Mouse (Mus musculus): ENCODE measurements at regions not wholly inside any gene's neighbourhood (a gene's known extent, or its start where the extent isn't known, plus 50 kb on each side); places are given as distances from the start of the nearest gene placed in this dataset.
A peak's percentile ranks its signal among the peaks of the same experiment; 100 is the strongest.

DNA sequence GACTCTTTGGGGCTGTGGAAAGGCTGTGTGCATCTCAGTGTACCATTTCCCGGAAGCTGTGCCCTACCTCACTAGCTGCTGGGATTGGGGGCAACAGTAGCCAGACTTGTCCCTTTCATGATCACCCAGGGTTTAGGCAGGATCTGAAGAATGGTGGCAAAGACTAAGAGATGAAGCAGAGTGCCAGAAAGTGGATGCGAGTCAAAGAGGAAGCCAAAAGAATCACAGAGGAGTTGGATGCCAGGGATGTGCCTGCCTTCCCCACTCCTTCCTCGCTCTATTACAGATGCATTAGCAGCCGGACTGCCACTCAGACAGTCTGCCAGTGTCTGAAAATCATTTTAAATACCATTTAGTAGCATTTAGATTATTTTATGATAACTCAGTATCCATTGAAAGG, 271.5 kb upstream of the Slc24a2 start:
- TF ChIP-seq CTCF (IDR thresholded peaks at IDR 0.05; ENCODE audit: low read depth, low read length): no peak
- TF ChIP-seq EP300 (IDR thresholded peaks at IDR 0.05; ENCODE audit: insufficient read depth, low read depth, low read length): no peak
- TF ChIP-seq POLR2A (IDR thresholded peaks at IDR 0.05; ENCODE audit: insufficient read depth, low read length): no peak
- no peaks in the 10 kb centered on the region for H3K27me3 ChIP-seq (ENCODE audit: control insufficient read depth, insufficient read depth, low read length, poor library complexity, severe bottlenecking)
- no peak overlapping the region for H3K4me3 ChIP-seq (ENCODE audit: low read depth, low read length)
- H3K36me3 ChIP-seq (ENCODE audit: control insufficient read depth, insufficient read depth, low read length, poor library complexity, severe bottlenecking): no peaks in the 10 kb centered on the region
- H3K4me1 ChIP-seq (ENCODE audit: control insufficient read depth, insufficient read depth, low read length): no peaks in the 10 kb centered on the region
- H3K9ac ChIP-seq (ENCODE audit: low read depth, poor library complexity, severe bottlenecking): no peak overlapping the region
- no peak overlapping the region for H3K27ac ChIP-seq (ENCODE audit: insufficient read depth, low read length)
- no peaks in the 10 kb centered on the region for H3K9me3 ChIP-seq (replicated peaks; ENCODE audit: control insufficient read depth, insufficient read depth, low read length, poor library complexity, severe bottlenecking)

GRCm38 (mm10) chr4:87500441-87500840, 270.2 kb upstream of the Slc24a2 start:
- no peak for TF ChIP-seq CTCF (IDR thresholded peaks at IDR 0.05; ENCODE audit: low read depth, low read length)
- TF ChIP-seq POLR2A (IDR thresholded peaks at IDR 0.05; ENCODE audit: insufficient read depth, low read length): no peak
- TF ChIP-seq EP300 (IDR thresholded peaks at IDR 0.05; ENCODE audit: insufficient read depth, low read depth, low read length): no peak

GRCm38 (mm10) chr4:87487798-87488197, 257.5 kb upstream of the Slc24a2 start:
- Histone ChIP-seq H3K9ac (ENCODE audit: low read depth, poor library complexity, severe bottlenecking) (no peak overlapping the region), H3K9me3 (replicated peaks; ENCODE audit: control insufficient read depth, insufficient read depth, low read length, poor library complexity, severe bottlenecking) (no peaks in the 10 kb centered on the region), H3K27ac (ENCODE audit: insufficient read depth, low read length) (no peak overlapping the region), H3K27me3 (ENCODE audit: control insufficient read depth, insufficient read depth, low read length, poor library complexity, severe bottlenecking) (no peaks in the 10 kb centered on the region), H3K4me3 (ENCODE audit: low read depth, low read length) (no peak overlapping the region), H3K4me1 (ENCODE audit: control insufficient read depth, insufficient read depth, low read length) (no peaks in the 10 kb centered on the region), H3K36me3 (ENCODE audit: control insufficient read depth, insufficient read depth, low read length, poor library complexity, severe bottlenecking) (no peaks in the 10 kb centered on the region)
- TF ChIP-seq EP300 (IDR thresholded peaks at IDR 0.05; ENCODE audit: insufficient read depth, low read depth, low read length) (no peak), POLR2A (IDR thresholded peaks at IDR 0.05; ENCODE audit: insufficient read depth, low read length) (no peak), CTCF (IDR thresholded peaks at IDR 0.05; ENCODE audit: low read depth, low read length) (no peak)

More at GRCm38 (mm10) chr4:87500441-87500840, 270.2 kb upstream of the Slc24a2 start:
- H3K4me3 ChIP-seq (ENCODE audit: low read depth, low read length): no peak overlapping the region
- no peaks in the 10 kb centered on the region for H3K27me3 ChIP-seq (ENCODE audit: control insufficient read depth, insufficient read depth, low read length, poor library complexity, severe bottlenecking)
- H3K36me3 ChIP-seq (ENCODE audit: control insufficient read depth, insufficient read depth, low read length, poor library complexity, severe bottlenecking): no peaks in the 10 kb centered on the region
- H3K9ac ChIP-seq (ENCODE audit: low read depth, poor library complexity, severe bottlenecking): no peak overlapping the region
- no peak overlapping the region for H3K27ac ChIP-seq (ENCODE audit: insufficient read depth, low read length)
- H3K4me1 ChIP-seq (ENCODE audit: control insufficient read depth, insufficient read depth, low read length): no peaks in the 10 kb centered on the region
- H3K9me3 ChIP-seq (replicated peaks; ENCODE audit: control insufficient read depth, insufficient read depth, low read length, poor library complexity, severe bottlenecking): no peaks in the 10 kb centered on the region

DNA sequence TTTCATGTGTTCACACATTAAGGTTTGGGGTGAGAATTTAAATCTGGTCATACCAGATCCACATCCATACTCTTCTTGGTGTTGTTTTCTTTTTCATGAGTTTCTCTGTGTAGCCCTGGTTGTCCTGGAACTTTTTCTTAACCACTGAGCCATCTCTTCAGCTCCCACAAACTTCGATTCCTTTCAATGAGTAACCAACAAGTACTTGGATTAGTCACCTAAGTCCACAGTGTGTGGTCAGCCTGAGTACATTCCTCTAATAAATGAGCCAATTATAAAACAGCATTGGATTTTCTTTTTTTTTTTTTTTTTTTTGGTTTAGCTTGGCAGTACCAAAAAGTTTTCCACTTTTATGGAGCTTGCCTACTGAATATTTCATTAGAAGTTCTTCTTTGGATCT, 245.3 kb upstream of the Slc24a2 start:
- no peak overlapping the region for H3K4me3 ChIP-seq (ENCODE audit: low read depth, low read length)
- no peak overlapping the region for H3K27ac ChIP-seq (ENCODE audit: insufficient read depth, low read length)
- no peaks in the 10 kb centered on the region for H3K9me3 ChIP-seq (replicated peaks; ENCODE audit: control insufficient read depth, insufficient read depth, low read length, poor library complexity, severe bottlenecking)
- H3K4me1 ChIP-seq (ENCODE audit: control insufficient read depth, insufficient read depth, low read length): peaks cover 2% of the 10 kb centered on the region
- H3K27me3 ChIP-seq (ENCODE audit: control insufficient read depth, insufficient read depth, low read length, poor library complexity, severe bottlenecking): no peaks in the 10 kb centered on the region
- H3K9ac ChIP-seq (ENCODE audit: low read depth, poor library complexity, severe bottlenecking): no peak overlapping the region
- H3K36me3 ChIP-seq (ENCODE audit: control insufficient read depth, insufficient read depth, low read length, poor library complexity, severe bottlenecking): no peaks in the 10 kb centered on the region
- TF ChIP-seq CTCF (IDR thresholded peaks at IDR 0.05; ENCODE audit: low read depth, low read length) (no peak), POLR2A (IDR thresholded peaks at IDR 0.05; ENCODE audit: insufficient read depth, low read length) (no peak), EP300 (IDR thresholded peaks at IDR 0.05; ENCODE audit: insufficient read depth, low read depth, low read length) (no peak)

DNA sequence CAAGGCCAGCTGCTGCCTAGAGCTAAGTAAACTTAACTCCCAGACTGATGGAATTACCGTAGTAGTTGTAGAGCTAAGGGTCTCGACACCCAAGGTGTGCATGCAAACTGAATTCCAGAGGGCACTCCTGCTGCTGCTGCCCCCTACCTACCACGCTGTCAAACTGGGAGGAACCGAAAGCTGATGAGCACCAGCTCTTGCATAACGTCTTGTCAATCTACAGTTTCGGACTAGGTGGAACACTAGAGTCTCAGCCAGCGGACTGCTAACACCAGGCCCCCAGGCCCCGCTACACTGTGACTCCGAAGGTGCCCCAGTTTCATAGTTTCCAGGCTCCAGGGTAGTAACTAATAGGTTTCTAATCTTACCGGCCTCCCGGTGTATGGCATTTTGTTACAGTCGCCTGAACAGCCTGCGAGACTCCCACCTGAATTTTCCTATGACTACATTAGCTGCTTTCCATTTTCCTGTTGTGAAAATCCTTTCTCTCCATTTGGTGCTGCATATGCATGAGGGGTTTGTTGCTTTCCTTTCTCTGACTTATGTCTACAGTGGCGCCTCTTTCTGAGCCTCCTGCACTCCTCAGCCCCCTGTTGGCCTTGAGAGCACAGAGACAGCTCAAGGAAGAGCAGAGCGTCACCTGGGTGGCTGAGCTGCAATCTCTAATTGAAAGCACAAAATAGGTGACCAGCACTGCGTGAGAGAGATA, 243.2 kb upstream of the Slc24a2 start:
- TF ChIP-seq CTCF (IDR thresholded peaks at IDR 0.05; ENCODE audit: low read depth, low read length): peak; percentile 27
- TF ChIP-seq POLR2A (IDR thresholded peaks at IDR 0.05; ENCODE audit: insufficient read depth, low read length): no peak
- TF ChIP-seq EP300 (IDR thresholded peaks at IDR 0.05; ENCODE audit: insufficient read depth, low read depth, low read length): no peak
- Histone ChIP-seq H3K9ac (ENCODE audit: low read depth, poor library complexity, severe bottlenecking) (no peak overlapping the region), H3K9me3 (replicated peaks; ENCODE audit: control insufficient read depth, insufficient read depth, low read length, poor library complexity, severe bottlenecking) (no peaks in the 10 kb centered on the region), H3K4me1 (ENCODE audit: control insufficient read depth, insufficient read depth, low read length) (peaks cover 2% of the 10 kb centered on the region), H3K36me3 (ENCODE audit: control insufficient read depth, insufficient read depth, low read length, poor library complexity, severe bottlenecking) (no peaks in the 10 kb centered on the region), H3K27me3 (ENCODE audit: control insufficient read depth, insufficient read depth, low read length, poor library complexity, severe bottlenecking) (no peaks in the 10 kb centered on the region), H3K4me3 (ENCODE audit: low read depth, low read length) (no peak overlapping the region), H3K27ac (ENCODE audit: insufficient read depth, low read length) (no peak overlapping the region)

DNA sequence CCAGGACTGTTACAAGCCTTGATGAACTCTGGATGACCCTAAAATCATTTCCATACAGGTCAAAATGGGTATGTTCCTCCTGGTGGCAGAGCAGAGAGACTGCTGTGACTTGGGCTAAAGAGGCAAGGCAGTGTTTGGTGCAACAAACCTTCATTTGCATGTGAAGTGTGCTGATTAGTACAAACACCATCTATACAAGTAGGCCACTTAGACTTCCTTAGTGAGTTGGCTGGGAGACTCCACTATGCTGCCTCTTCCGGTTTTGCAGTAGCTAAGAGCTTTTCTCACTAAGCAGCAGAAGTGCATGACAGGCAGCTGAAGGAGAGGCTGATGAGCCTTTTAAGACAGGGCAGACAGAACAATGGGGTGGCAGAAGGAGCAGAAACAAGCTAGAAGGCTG, 242.5 kb upstream of the Slc24a2 start:
- TF ChIP-seq POLR2A (IDR thresholded peaks at IDR 0.05; ENCODE audit: insufficient read depth, low read length) (no peak), EP300 (IDR thresholded peaks at IDR 0.05; ENCODE audit: insufficient read depth, low read depth, low read length) (no peak)
- Histone ChIP-seq H3K9ac (ENCODE audit: low read depth, poor library complexity, severe bottlenecking) (no peak overlapping the region), H3K4me1 (ENCODE audit: control insufficient read depth, insufficient read depth, low read length) (peaks cover 2% of the 10 kb centered on the region), H3K9me3 (replicated peaks; ENCODE audit: control insufficient read depth, insufficient read depth, low read length, poor library complexity, severe bottlenecking) (no peaks in the 10 kb centered on the region), H3K27ac (ENCODE audit: insufficient read depth, low read length) (no peak overlapping the region), H3K4me3 (ENCODE audit: low read depth, low read length) (no peak overlapping the region), H3K27me3 (ENCODE audit: control insufficient read depth, insufficient read depth, low read length, poor library complexity, severe bottlenecking) (no peaks in the 10 kb centered on the region), H3K36me3 (ENCODE audit: control insufficient read depth, insufficient read depth, low read length, poor library complexity, severe bottlenecking) (no peaks in the 10 kb centered on the region)

Measured in ES-Bruce4 (cell line).